ENCODE assay signal across 9 mouse cellular contexts in genomic region chr9:79610286-79610685, GRCm38 (mm10).
A peak's percentile ranks its signal among the peaks of the same experiment; 100 is the strongest.
DNase-seq lines count a peak whose midpoint lies in the region; ATAC-seq and TF ChIP-seq lines count a peak whose summit lies in the region.
"Had no signal": no experiment of that assay in that cellular context is flagged by ENCODE, and none has a peak within 500 bp of the region (broad histone marks: within the 10 kb centered on the region; RNA-seq: fewer than 3 reads in every experiment).

No protein-coding gene starts in this region.

- H3K27ac ChIP-seq in brown adipose tissue, adult 24 weeks (replicated peaks; ENCODE audit: low read depth, low read length) = peak overlapping the region; percentile 72
- no peak overlapping the region for H3K27ac ChIP-seq in forebrain, embryonic 10.5 days
- H3K27ac ChIP-seq in intestine, embryonic 16.5 days (ENCODE audit: low read length) = no peak overlapping the region
- no peak overlapping the region for H3K27ac ChIP-seq in hindbrain, postnatal 0 days

- H3K4me2 ChIP-seq in myocyte (ENCODE audit: low read depth) = peak overlapping the region; percentile 49
- H3K4me2 ChIP-seq in intestine, embryonic 16.5 days (ENCODE audit: low read depth, low read length) = no peak overlapping the region
- no peak overlapping the region for H3K4me2 ChIP-seq in hindbrain, postnatal 0 days (ENCODE audit: low read depth, low read length)

- no peaks in the 10 kb centered on the region; the same call in 1 of the 2 replicates for H3K4me1 ChIP-seq in brown adipose tissue, adult 24 weeks (ENCODE audit: control insufficient read depth, insufficient read depth, insufficient read length, low read length)
- H3K4me1 ChIP-seq in forebrain, embryonic 10.5 days = peaks cover 16% of the 10 kb centered on the region
- peaks cover 2% of the 10 kb centered on the region; the same call in 1 of the 2 replicates for H3K4me1 ChIP-seq in intestine, embryonic 16.5 days (ENCODE audit: control insufficient read depth, insufficient read depth, low read length)
- peaks cover 5% of the 10 kb centered on the region; the same call in 1 of the 2 replicates for H3K4me1 ChIP-seq in hindbrain, postnatal 0 days (ENCODE audit: insufficient read depth, low read length)

- WGBS in forebrain, embryonic 10.5 days = 83% methylated on average over 6 of the region's 6 CpGs
- WGBS in intestine, embryonic 16.5 days = 75% methylated on average over 6 of the region's 6 CpGs
- WGBS in hindbrain, postnatal 0 days = 82% methylated on average over 6 of the region's 6 CpGs

- no peak overlapping the region for H3K4me3 ChIP-seq in brown adipose tissue, adult 24 weeks (ENCODE audit: insufficient read depth, low read depth, low read length)
- no peak overlapping the region for H3K4me3 ChIP-seq in myocyte
- no peak overlapping the region for H3K4me3 ChIP-seq in forebrain, embryonic 10.5 days
- H3K4me3 ChIP-seq in intestine, embryonic 16.5 days (ENCODE audit: low read length) = no peak overlapping the region
- H3K4me3 ChIP-seq in hindbrain, postnatal 0 days (ENCODE audit: low read length) = no peak overlapping the region

- no peak for TF ChIP-seq POLR2A in myocyte (IDR thresholded peaks at IDR 0.05; ENCODE audit: insufficient read length, low read depth)

- ATAC-seq in intestine, embryonic 16.5 days = no peak
- ATAC-seq in hindbrain, postnatal 0 days = no peak

- TF ChIP-seq CTCF in hindbrain, postnatal 0 days (IDR thresholded peaks at IDR 0.05; ENCODE audit: low read depth) = no peak

- no peak overlapping the region for H3ac ChIP-seq in myocyte (ENCODE audit: control insufficient read depth, insufficient read length)

- H3K9me3 ChIP-seq in forebrain, embryonic 10.5 days = no peaks in the 10 kb centered on the region
- H3K9me3 ChIP-seq in intestine, embryonic 16.5 days (ENCODE audit: control insufficient read depth, low read length) = no peaks in the 10 kb centered on the region
- H3K9me3 ChIP-seq in hindbrain, postnatal 0 days (ENCODE audit: low read length) = no peaks in the 10 kb centered on the region

- H3K9ac ChIP-seq in intestine, embryonic 16.5 days (ENCODE audit: low read depth, low read length) = no peak overlapping the region
- H3K9ac ChIP-seq in hindbrain, postnatal 0 days (replicated peaks; ENCODE audit: low read length) = no peak overlapping the region

- peak; percentile 54 for DNase-seq in ovary, adult 18-20 months (ENCODE audit: low spot score)
- DNase-seq in ovary, postnatal 10 days (ENCODE audit: low spot score) = no peak
- peak; percentile 76 to 92 for DNase-seq in kidney, postnatal 36 days
- DNase-seq in forebrain, embryonic 10.5 days (ENCODE audit: extremely low spot score, low spot score) = no peak
- no peak for DNase-seq in hindbrain, postnatal 0 days (ENCODE audit: low spot score)
- DNase-seq: layer of hippocampus, adult 9-11 months had no signal

- no peaks in the 10 kb centered on the region for H3K79me2 ChIP-seq in myocyte (ENCODE audit: control insufficient read depth, insufficient read depth)

- no peaks in the 10 kb centered on the region for H3K27me3 ChIP-seq in myocyte (ENCODE audit: control insufficient read depth, insufficient read depth, insufficient read length)
- peaks cover 60% of the 10 kb centered on the region for H3K27me3 ChIP-seq in forebrain, embryonic 10.5 days (ENCODE audit: poor library complexity, severe bottlenecking)
- H3K27me3 ChIP-seq in intestine, embryonic 16.5 days (replicated peaks; ENCODE audit: control insufficient read depth, insufficient read depth, low read length) = no peaks in the 10 kb centered on the region
- H3K27me3 ChIP-seq in hindbrain, postnatal 0 days (ENCODE audit: insufficient read depth, low read length) = no peaks in the 10 kb centered on the region

- peaks cover 4% of the 10 kb centered on the region for H3K36me3 ChIP-seq in myocyte (ENCODE audit: control insufficient read depth, insufficient read depth)
- H3K36me3 ChIP-seq in forebrain, embryonic 10.5 days (replicated peaks) = no peaks in the 10 kb centered on the region
- no peaks in the 10 kb centered on the region for H3K36me3 ChIP-seq in intestine, embryonic 16.5 days (ENCODE audit: control insufficient read depth, insufficient read depth, low read length)
- H3K36me3 ChIP-seq in hindbrain, postnatal 0 days (ENCODE audit: insufficient read depth, low read length) = no peaks in the 10 kb centered on the region

TF ChIP-seq in myocyte, 11 proteins besides CTCF, POLR2A, EP300 and RAD21:
- no peak for TF ChIP-seq REST (IDR thresholded peaks at IDR 0.05; ENCODE audit: insufficient read depth, insufficient read length)

Comparison
In these comparisons a context has a peak if more than half of its experiments do, and no peak if none do; other contexts are left out.
1. DNase-seq: peak in ovary, adult 18-20 months (single experiment) and kidney, postnatal 36 days (2 of 2); none in ovary, postnatal 10 days (single experiment), forebrain, embryonic 10.5 days (single experiment) and hindbrain, postnatal 0 days (single experiment).